Mouse (Mus musculus): Measurements from ENCODE around the gene Cysrt1. TPM values are rescaled to one million over a fixed set of nuclear protein-coding genes. Genes with fewer than 3 reads are reported as not detected.

The Cysrt1 gene
- total and polyA plus RNA-seq, 2 experiments from 2014 or later = not detected

GRCm38 (mm10) chr2:25243342-25243741 is 1.1 kb upstream of the Cysrt1 start:
- no peak overlapping the region for H3K27ac ChIP-seq (ENCODE audit: low read depth)
- H3K4me2 ChIP-seq (ENCODE audit: low read depth, low read length) = no peak overlapping the region
- no peak for DNase-seq (ENCODE audit: low spot score)
- no peak for ATAC-seq (ENCODE audit: insufficient read depth, low read depth)
- no peak overlapping the region for H3K4me3 ChIP-seq (ENCODE audit: low read depth, low read length)
- WGBS = 60% methylated on average over 8 of the region's 8 CpGs
- H3K36me3 ChIP-seq (replicated peaks; ENCODE audit: control insufficient read depth, insufficient read depth, low read length) = no peaks in the 10 kb centered on the region
- H3K27me3 ChIP-seq (ENCODE audit: control insufficient read depth, insufficient read depth, low read length) = peaks cover 43% of the 10 kb centered on the region
- TF ChIP-seq EP300 (IDR thresholded peaks at IDR 0.05; ENCODE audit: low read depth) = no peak
- TF ChIP-seq CTCF (IDR thresholded peaks at IDR 0.05; ENCODE audit: low read depth) = no peak
- H3K9ac ChIP-seq (replicated peaks; ENCODE audit: low read depth, low read length) = no peak overlapping the region
- peaks cover 7% of the 10 kb centered on the region for H3K4me1 ChIP-seq (ENCODE audit: control insufficient read depth, insufficient read depth)
- H3K9me3 ChIP-seq (replicated peaks; ENCODE audit: control insufficient read depth, low read length) = no peaks in the 10 kb centered on the region

GRCm38 (mm10) chr2:25241438-25241775 is 845 bp downstream of the Cysrt1 start:
- ATAC-seq (ENCODE audit: insufficient read depth, low read depth) = 0 out of 2 replicates have a peak, but pooled peaks have one; percentile 7
- WGBS = 24% methylated on average over 6 of the region's 6 CpGs
- no peaks in the 10 kb centered on the region for H3K9me3 ChIP-seq (replicated peaks; ENCODE audit: control insufficient read depth, low read length)
- H3K4me2 ChIP-seq (ENCODE audit: low read depth, low read length) = peak overlapping the region; percentile 66
- H3K9ac ChIP-seq (replicated peaks; ENCODE audit: low read depth, low read length) = no peak overlapping the region
- TF ChIP-seq EP300 (IDR thresholded peaks at IDR 0.05; ENCODE audit: low read depth) = no peak
- no peak for TF ChIP-seq CTCF (IDR thresholded peaks at IDR 0.05; ENCODE audit: low read depth)
- no peak overlapping the region for H3K27ac ChIP-seq (ENCODE audit: low read depth)
- H3K27me3 ChIP-seq (ENCODE audit: control insufficient read depth, insufficient read depth, low read length) = peaks cover 43% of the 10 kb centered on the region
- no peaks in the 10 kb centered on the region for H3K36me3 ChIP-seq (replicated peaks; ENCODE audit: control insufficient read depth, insufficient read depth, low read length)
- no peak for DNase-seq (ENCODE audit: low spot score)
- peak overlapping the region; percentile 41 for H3K4me3 ChIP-seq (ENCODE audit: low read depth, low read length)
- peaks cover 7% of the 10 kb centered on the region for H3K4me1 ChIP-seq (ENCODE audit: control insufficient read depth, insufficient read depth)

GRCm38 (mm10) chr2:25240723-25241437 is 1.4 kb downstream of the Cysrt1 start:
- TF ChIP-seq EP300 (IDR thresholded peaks at IDR 0.05; ENCODE audit: low read depth) (no peak), CTCF (IDR thresholded peaks at IDR 0.05; ENCODE audit: low read depth) (no peak)
- H3K27me3 ChIP-seq (ENCODE audit: control insufficient read depth, insufficient read depth, low read length) = peaks cover 47% of the 10 kb centered on the region
- H3K9ac ChIP-seq (replicated peaks; ENCODE audit: low read depth, low read length) = no peak overlapping the region; the same call in 1 of the 2 replicates
- no peak overlapping the region for H3K27ac ChIP-seq (ENCODE audit: low read depth)
- H3K4me2 ChIP-seq (ENCODE audit: low read depth, low read length) = peak overlapping the region; percentile 57
- 2% methylated on average over 29 of the region's 29 CpGs for WGBS
- DNase-seq (ENCODE audit: low spot score) (peak; percentile 47), ATAC-seq (ENCODE audit: insufficient read depth, low read depth) (peak; percentile 56)
- H3K36me3 ChIP-seq (replicated peaks; ENCODE audit: control insufficient read depth, insufficient read depth, low read length) = no peaks in the 10 kb centered on the region
- H3K4me1 ChIP-seq (ENCODE audit: control insufficient read depth, insufficient read depth) = peaks cover 7% of the 10 kb centered on the region
- no peaks in the 10 kb centered on the region for H3K9me3 ChIP-seq (replicated peaks; ENCODE audit: control insufficient read depth, low read length)
- peak overlapping the region; percentile 36 for H3K4me3 ChIP-seq (ENCODE audit: low read depth, low read length)

- no peak overlapping the region for H3K27ac ChIP-seq (ENCODE audit: low read depth)
- no peaks in the 10 kb centered on the region for H3K36me3 ChIP-seq (replicated peaks; ENCODE audit: control insufficient read depth, insufficient read depth, low read length)
- WGBS = 58% methylated on average over 8 of the region's 8 CpGs
Observed at GRCm38 (mm10) chr2:25240310-25240709, 1.9 kb downstream of the Cysrt1 start.

GRCm38 (mm10) chr2:25239766-25240165 is 2.5 kb downstream of the Cysrt1 start:
- H3K9ac ChIP-seq (replicated peaks; ENCODE audit: low read depth, low read length) = no peak overlapping the region
- no peak for DNase-seq (ENCODE audit: low spot score)
- H3K4me1 ChIP-seq (ENCODE audit: control insufficient read depth, insufficient read depth) = peaks cover 7% of the 10 kb centered on the region
- no peaks in the 10 kb centered on the region for H3K9me3 ChIP-seq (replicated peaks; ENCODE audit: control insufficient read depth, low read length)
- no peaks in the 10 kb centered on the region for H3K36me3 ChIP-seq (replicated peaks; ENCODE audit: control insufficient read depth, insufficient read depth, low read length)
- peaks cover 51% of the 10 kb centered on the region for H3K27me3 ChIP-seq (ENCODE audit: control insufficient read depth, insufficient read depth, low read length)
- 77% methylated on average over 3 of the region's 3 CpGs for WGBS
- no peak overlapping the region for H3K4me3 ChIP-seq (ENCODE audit: low read depth, low read length)
- no peak for TF ChIP-seq CTCF (IDR thresholded peaks at IDR 0.05; ENCODE audit: low read depth)
- TF ChIP-seq EP300 (IDR thresholded peaks at IDR 0.05; ENCODE audit: low read depth) = no peak
- H3K4me2 ChIP-seq (ENCODE audit: low read depth, low read length) = no peak overlapping the region
- no peak overlapping the region for H3K27ac ChIP-seq (ENCODE audit: low read depth)
- no peak for ATAC-seq (ENCODE audit: insufficient read depth, low read depth)

More at GRCm38 (mm10) chr2:25240310-25240709, 1.9 kb downstream of the Cysrt1 start:
- ATAC-seq (ENCODE audit: insufficient read depth, low read depth) (no peak), DNase-seq (ENCODE audit: low spot score) (no peak)
- Histone ChIP-seq H3K9ac (replicated peaks; ENCODE audit: low read depth, low read length) (no peak overlapping the region), H3K27me3 (ENCODE audit: control insufficient read depth, insufficient read depth, low read length) (peaks cover 47% of the 10 kb centered on the region), H3K4me2 (ENCODE audit: low read depth, low read length) (peak overlapping the region; percentile 57), H3K4me1 (ENCODE audit: control insufficient read depth, insufficient read depth) (peaks cover 7% of the 10 kb centered on the region), H3K4me3 (ENCODE audit: low read depth, low read length) (peak overlapping the region; percentile 36; the same call in 1 of the 2 replicates), H3K9me3 (replicated peaks; ENCODE audit: control insufficient read depth, low read length) (no peaks in the 10 kb centered on the region)
- TF ChIP-seq EP300 (IDR thresholded peaks at IDR 0.05; ENCODE audit: low read depth) = no peak
- no peak for TF ChIP-seq CTCF (IDR thresholded peaks at IDR 0.05; ENCODE audit: low read depth)

GRCm38 (mm10) chr2:25238106-25238505 is 4.1 kb downstream of the Cysrt1 start:
- ATAC-seq (ENCODE audit: insufficient read depth, low read depth) = no peak
- no peak overlapping the region for H3K27ac ChIP-seq (ENCODE audit: low read depth)
- H3K9ac ChIP-seq (replicated peaks; ENCODE audit: low read depth, low read length) = no peak overlapping the region
- no peak for DNase-seq (ENCODE audit: low spot score)
- H3K4me3 ChIP-seq (ENCODE audit: low read depth, low read length) = no peak overlapping the region
- TF ChIP-seq EP300 (IDR thresholded peaks at IDR 0.05; ENCODE audit: low read depth) = no peak
- no peak for TF ChIP-seq CTCF (IDR thresholded peaks at IDR 0.05; ENCODE audit: low read depth)
- peaks cover 7% of the 10 kb centered on the region for H3K4me1 ChIP-seq (ENCODE audit: control insufficient read depth, insufficient read depth)
- H3K4me2 ChIP-seq (ENCODE audit: low read depth, low read length) = no peak overlapping the region
- peaks cover 47% of the 10 kb centered on the region for H3K27me3 ChIP-seq (ENCODE audit: control insufficient read depth, insufficient read depth, low read length)
- no peaks in the 10 kb centered on the region for H3K36me3 ChIP-seq (replicated peaks; ENCODE audit: control insufficient read depth, insufficient read depth, low read length)
- H3K9me3 ChIP-seq (replicated peaks; ENCODE audit: control insufficient read depth, low read length) = no peaks in the 10 kb centered on the region
